Mouse (Mus musculus): ENCODE measurements around the gene Robo1.

Gene Robo1

DNA sequence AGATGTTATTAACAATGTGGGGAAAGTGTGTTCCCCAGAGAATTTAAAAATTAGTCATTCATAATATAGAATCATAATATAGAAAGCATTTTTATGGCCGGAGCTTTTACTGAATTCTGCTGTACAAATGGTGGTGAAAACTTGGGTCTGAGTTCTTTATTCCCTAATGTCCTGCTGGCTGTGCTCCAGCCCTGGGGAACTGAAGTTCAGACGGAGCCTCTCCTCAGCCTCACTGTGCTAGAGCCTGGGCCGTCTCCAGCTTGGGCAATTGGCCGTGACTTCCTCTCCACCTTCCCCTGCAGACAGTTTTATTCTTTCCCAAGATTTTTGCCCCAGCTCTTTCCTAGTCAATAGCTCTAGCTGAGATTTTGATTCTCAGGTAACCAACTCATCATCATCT, 429.0 kb downstream of the Robo1 start:
- no peak for DNase-seq (ENCODE audit: low spot score in 2 of 2)

DNA sequence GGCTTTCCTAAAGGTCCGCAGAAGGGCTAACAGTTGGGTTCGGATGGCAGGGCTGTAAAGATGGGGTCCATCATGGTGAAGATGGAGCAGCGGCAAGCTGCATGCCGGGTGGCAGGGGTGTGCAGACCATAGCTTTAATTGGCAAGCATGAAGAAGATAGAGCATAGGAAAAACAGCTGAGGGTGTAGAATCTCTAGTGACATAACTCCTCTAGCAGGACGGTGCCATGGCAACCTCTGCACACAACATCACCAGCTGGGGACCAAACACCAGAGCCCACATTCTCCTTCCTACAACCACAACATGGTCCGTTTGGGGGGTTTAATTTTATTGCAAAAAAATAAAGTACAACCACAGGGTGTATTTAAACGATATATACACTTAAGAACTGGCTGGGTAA, 432.1 kb downstream of the Robo1 start:
- no peak for DNase-seq (ENCODE audit: low spot score in 2 of 2)

DNA sequence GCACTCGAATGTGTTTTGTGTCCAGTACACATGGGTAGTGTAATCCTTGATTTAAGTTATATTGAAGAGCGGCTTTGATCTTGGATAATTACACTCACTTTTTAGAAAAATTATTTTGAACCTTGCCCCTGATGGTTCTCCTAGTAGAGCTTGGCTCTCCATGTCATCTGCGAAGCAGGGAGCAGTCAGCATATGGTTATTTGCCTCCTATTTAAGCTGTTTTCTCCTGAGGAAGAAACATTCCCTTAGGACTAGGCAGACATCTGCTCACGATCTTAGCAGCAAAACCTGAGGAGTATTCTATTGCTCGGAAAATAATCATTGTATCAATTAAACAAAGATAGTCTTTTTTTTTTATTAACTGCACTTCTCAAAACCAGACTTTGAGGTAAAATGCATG, 439.6 kb downstream of the Robo1 start:
- DNase-seq (ENCODE audit: low spot score in 2 of 2): no peak

DNA sequence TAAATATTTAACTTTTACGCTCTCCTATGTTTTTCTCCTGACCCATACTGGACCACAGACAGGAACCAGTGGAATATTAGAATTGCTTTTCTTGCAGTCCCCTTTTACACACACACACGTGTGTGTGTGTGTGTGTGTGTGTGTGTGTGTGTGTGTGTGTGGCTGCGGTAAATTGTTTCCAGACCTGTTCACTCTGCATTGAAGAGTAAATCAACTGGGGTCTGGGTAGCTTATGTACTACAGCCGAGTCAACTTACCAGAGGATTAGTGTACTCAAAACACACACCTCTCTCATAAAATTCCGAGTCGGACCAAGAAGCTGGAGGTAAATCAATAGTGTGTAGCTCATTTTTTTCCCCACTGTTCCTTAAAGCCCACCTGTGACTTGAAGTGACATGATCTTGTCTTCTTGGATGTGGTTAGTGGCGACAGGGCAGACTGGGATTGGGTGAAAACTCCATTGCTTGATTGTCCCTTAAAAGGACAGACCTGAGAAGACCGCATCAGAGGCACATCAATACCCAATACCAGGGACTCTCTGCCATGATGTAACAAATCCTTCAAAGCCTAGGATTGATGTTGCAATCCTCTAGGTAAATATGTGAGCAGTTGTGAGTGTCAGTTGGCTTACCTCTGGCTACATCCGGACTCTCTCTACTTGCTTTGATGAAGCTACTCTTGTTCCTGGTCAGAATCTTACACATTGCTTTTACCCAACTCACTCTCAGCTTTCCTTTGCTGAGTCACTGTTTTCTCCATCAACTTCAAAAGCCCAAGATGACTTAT, 457.2 kb downstream of the Robo1 start:
- DNase-seq (ENCODE audit: low spot score in 2 of 2): no peak

DNA sequence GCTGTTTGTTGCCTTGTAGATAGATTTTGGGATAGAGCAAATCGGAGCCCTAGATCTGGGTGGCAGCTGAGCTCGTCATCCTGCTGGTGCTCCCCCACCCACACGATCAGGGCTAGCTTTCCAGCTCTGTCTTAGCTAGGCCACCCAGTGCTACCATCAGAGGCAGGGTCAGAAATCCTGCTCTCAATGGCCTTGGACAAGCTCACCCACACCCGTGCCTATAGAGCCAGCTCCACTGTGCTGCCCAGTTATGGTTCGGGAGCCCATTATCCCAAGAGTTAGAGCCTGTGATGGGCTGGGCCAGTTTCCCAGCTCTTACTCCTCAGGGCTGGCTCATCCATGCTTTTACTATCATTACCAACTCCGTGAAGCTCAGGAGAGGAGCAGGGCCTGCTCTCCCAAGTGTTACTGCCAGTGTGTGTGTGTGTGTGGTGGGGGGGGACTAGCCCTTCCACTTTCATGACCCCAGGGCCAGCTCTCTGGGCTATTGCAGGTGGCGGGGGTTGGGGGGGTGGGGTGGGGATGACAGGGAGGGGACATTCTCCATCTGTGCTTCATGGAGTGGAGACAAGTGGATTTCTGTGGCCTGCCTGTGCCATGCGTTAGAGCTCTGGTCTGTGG, 461.2 kb downstream of the Robo1 start:
- DNase-seq (ENCODE audit: low spot score in 2 of 2): no peak

DNA sequence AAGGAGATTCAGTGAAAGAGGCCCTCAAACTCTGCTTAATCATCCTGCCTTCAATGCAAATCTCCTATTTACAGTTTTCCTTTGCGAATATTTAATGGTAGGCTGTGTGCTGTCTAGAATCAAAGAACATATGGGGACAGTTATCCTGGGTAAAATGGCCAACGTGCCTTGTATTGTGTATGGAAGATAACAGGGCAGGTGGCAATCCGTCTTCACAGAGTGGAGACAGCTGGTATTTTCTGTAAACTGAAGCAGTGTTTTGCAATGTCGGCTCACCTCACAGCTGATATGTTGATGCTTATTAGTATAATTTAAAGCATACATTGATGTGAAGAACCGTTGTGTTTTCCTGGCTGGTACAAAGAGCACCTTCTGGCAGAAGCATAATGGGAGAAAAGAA, 464.2 kb downstream of the Robo1 start:
- no peak for DNase-seq (ENCODE audit: low spot score in 2 of 2)

DNA sequence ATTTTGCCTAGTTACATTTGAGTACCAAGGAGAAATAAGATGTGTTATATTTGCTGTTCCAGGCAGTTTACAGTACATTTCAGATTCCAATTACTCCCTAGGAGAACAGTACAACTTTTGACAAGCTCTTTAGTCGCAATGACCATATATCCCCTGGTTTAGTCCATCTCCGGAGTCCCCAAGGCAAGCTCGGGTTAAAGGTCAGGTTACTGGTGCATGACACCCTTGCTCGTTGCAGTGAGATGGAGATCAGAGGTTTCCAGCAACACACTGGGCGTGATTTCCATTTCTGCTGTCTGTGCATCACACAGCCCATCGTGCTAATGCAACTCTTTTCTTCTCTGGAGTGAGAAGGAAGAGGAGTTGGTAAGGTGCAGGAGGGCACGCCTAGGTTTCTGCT, 464.9 kb downstream of the Robo1 start:
- no peak for DNase-seq (ENCODE audit: low spot score in 2 of 2)

DNA sequence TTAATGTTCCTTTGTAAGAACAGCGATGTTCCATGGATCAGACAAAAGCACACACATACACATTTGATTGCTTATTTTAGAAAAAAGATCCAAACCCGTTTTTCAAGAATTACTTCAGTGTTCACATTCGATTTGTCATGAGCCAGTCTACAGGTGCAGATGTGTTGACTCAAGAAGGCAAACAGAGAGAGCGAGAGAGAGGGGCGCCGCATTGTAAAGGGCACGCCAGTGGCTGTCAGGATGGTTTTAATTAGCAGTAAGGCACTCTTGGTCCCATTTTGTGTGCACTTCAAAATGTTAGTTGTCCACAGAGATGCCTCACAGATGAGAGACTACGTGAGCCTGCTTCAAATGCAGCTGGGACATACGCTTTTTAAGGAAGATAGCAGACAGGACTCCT, 470.4 kb downstream of the Robo1 start:
- no peak for DNase-seq (ENCODE audit: low spot score in 2 of 2)

DNA sequence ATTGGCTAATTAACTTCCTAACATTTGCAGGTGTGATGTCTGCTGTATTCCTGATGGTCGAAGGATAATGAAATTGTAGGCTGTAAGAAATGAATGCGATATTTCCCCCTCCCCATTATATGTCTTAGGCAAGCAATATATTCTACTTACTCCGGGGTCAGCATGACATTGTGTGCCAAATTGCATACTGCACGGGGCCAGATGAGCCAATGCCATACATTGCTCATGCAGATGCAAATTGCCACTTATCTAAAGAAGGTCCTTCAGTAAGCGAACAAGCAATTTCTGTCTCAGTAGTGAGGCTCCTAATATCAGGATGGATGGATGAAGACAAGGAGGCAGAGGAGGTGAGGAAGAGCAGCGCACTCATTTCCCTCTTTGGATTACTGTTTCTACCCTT, 474.1 kb downstream of the Robo1 start:
- no peak for DNase-seq (ENCODE audit: low spot score in 2 of 2)

DNA sequence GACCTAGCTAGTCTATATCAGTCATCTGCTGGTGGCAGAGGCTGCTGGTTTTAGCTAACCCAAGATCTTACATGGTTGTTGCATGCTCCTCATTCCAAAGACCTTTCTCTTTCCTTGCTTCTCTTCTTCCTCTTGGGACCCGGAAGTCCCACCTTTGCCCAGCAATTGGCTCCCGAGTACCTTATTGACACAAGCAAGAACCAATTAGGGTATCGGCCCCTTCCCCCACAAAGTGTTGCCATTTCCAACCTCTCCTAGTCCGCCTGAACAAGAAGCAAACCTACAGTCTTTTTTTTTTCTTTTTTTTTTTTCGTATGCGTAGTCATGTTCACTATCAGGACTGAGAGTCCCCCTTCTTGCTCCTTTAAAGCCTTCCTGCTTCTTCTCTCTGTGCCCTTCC, 478.0 kb downstream of the Robo1 start:
- DNase-seq (ENCODE audit: low spot score in 2 of 2): no peak

DNA sequence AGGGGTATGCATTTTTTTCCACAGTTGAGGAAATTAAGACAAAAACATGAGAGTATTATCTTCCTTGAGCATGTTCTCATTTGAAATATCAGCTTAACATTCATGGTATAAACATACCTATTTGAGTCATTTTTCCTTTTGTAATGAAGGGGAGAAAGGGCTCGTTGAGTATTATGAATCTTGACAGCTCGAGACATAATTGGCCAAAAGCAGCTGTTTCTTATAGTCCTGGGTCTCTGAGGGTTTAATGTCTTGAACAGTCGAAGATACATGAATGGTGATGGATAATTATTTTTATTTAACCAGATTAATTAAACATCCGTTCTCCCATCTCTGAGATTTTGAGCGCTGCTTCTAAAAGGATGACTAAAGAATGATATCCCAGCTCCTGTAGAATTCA, 478.5 kb downstream of the Robo1 start:
- no peak for DNase-seq (ENCODE audit: low spot score in 2 of 2)

DNA sequence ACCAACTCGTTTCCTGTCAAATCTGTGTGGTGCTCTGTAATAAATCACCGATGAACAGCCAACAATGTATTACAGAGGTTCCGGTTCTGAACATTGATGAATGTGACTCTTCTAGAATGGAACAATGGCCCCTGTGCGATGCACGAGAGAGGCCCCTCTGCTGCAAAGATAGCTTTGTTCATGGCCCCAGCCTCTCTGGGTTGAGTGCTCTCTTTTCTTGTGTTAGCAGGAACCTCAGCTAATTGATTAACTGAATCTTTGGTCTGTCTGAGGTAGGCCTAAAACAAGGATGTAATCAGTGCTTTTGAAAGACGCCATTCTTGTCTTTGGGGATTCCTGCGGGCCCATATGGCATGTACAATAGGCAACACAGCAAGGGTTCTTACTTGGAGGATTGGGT, 479.9 kb downstream of the Robo1 start:
- DNase-seq (ENCODE audit: low spot score in 2 of 2): no peak

DNA sequence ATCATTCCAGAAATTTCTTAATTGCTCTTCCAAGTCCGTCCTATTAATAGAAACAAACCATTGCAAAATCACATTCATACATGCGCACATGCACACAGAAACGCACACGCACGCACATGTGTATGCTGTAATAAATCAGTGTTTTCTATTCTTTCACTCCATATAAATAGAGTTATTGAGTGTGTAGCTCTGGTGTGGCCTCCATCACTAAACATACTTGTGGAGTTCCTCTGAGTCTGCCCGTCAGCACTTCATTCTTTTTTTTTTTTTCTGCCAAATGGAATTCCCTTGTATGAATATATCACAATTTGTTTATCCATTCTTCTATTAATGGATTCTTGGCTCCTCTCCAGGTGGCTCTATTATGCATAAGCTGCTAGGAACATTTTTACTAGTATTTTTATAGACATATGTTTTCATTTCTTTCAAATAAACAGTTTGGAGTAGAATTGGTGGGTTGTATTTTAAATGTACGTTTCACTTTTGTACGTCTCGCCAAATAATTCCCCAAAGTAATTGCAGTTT, 483.1 kb downstream of the Robo1 start:
- no peak for DNase-seq (ENCODE audit: low spot score in 2 of 2)

DNA sequence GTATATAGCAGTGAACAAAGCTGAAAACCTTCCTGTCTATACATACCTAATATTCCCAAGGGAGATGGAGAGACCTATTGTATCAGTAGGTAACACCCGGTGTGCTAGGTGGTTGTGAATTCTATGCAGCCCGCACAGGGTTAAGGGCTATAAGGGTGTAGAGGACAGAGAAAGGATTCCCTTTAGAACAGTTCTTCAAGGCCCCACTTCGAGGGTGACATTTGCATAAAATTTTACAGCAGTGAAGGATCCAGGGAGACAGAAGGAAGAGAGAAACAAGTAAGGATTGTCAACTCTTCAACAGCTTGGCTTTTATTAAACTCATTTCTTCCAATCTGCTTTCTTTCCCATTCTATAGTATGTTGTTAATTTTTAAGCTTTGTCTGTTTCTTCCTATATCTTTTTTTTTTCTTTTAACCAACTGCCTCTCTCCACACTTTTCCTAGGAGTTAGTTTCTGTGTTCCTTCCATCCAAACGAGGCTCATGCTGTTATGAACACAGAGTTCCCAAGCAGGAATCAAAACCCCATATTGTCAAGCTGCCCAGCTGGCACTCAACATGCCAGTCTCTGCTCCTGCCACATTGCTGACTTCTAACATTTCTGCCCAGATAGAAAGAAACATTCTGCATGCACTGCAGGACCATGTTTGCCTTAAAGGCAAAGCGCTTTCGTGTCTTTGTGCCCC, 486.7 kb downstream of the Robo1 start:
- no peak for DNase-seq (ENCODE audit: low spot score in 2 of 2)

DNA sequence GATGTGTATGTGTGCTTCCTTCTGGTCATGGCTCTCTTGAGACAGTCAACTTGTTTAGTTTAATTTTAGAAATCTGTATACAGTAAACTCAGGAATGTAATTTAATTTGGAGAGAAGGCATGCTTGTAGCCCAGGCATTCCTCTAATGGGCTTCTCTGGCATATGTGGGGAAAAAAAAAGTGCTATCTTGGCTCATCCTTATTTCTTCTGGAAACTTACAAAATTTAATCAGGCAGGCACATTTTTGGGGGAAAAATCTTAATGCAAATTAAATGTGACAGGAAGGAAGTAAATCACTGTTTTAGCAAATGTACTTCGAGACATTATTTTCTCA, 487.2 kb downstream of the Robo1 start:
- no peak for DNase-seq (ENCODE audit: low spot score in 2 of 2)

DNA sequence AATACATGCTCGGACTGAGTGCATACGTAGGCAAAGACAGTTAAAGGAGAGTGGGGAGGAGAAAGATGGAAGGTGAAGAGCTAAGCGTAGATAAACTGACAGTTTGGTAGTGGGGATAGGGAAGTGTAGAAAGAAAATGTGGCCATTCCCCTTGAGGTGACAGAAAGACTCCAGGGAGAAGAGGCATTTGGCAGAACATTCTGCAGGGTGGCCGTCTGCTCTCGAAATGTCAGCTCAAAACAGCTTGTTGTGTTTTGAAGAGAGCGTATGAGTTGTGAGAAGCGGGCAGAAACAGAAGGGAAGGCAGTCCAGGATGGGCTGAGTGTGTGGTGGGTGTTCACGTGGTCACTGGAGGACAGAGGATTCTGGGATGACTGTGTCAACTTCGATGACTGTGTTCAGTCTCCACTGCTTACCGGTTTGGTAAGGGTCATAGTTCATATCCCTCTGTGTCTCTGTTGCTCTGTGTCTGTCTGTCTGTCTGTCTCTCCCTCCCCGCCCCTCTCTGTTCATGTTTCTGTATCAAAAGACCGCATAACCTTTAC, 490.4 kb downstream of the Robo1 start:
- no peak for DNase-seq (ENCODE audit: low spot score in 2 of 2)

DNA sequence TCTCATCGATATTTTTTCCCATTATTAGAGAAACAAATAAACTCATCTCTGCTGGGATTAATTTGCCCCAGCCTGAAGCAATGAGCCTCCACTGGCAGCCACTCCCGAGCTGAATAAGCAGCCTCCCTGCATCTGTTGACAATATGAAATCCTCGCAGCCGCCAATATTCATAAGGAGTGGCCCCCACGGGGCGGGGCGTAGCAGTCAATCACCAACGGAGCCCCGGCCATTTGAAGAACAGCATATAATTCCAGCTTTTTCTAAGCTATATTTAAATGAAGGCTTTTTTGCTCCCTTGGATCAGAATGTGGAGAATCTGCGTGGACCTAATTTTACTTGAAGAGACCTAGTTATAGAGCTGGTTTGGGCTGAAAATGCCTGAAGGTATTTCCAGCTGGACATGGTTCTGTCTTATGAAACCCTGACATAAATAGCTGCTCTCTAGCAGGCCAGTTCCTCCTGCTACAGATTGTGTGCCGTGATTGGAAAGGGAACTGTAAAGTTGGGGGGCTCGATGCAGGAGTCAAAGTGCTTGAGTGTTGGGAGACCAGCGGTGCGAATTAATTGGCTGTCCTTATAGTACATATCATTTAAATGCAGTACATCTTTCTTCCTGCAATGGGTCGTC, 492.1 kb downstream of the Robo1 start:
- DNase-seq (ENCODE audit: low spot score in 2 of 2): no peak

DNA sequence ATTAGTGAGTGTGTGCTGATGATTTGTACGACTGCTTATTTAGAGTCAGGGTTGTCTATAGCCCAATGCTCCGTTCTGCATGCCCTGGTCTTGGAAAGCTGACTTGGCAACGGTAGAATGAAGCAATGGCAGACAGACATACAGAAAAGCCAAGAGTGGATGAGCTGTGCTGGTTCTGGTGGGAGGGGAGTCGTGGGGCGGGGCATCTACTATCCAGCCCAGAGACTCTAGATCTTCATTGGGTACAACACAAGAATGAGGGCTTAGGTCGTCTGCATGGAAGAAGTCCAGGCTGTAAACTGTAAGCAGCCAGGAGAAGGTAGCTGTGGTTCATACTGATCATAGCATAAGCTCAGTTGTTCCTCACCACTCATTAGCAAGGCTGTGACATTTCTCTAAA, 492.7 kb downstream of the Robo1 start:
- no peak for DNase-seq (ENCODE audit: low spot score in 2 of 2)

DNA sequence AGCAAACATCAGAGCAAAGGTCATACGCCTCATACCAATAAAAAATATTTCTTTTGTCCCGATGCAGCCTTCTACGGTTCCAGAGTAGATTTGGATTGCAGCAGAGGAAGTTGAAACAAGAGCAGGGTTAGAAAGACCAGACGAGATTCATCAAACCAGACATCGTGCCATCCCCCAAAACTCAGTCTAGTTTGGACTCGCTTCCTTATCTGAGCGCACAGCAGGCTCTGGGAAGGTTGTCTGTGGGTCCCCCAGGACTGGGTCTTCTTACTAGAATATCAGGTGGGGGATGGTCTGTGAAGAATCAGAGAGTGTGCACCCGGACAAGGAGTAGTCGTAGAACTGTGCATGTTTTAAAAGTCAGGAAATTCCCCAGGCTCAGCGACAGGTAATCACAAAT, 500.2 kb downstream of the Robo1 start:
- DNase-seq (ENCODE audit: low spot score in 2 of 2): no peak

DNA sequence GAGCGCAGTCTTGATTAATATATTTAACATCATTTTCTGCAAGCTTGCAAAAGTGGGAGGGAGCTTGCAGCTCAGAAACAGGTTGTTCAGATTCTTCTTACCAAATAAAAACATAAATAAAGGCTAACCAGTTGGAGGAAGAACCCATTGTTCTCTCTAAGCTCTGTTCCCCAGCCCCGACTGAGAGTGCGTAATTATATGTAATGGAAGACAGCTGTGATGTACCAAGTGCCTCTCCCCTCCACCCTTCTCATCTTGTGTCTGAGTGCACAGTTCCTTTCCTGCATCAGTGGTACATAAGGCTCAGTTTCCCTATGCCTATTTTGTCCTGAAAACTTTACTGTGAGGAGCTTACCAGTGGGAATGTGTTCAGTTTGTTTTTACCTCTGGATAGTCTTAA, 502.8 kb downstream of the Robo1 start:
- no peak for DNase-seq (ENCODE audit: low spot score in 2 of 2)

DNA sequence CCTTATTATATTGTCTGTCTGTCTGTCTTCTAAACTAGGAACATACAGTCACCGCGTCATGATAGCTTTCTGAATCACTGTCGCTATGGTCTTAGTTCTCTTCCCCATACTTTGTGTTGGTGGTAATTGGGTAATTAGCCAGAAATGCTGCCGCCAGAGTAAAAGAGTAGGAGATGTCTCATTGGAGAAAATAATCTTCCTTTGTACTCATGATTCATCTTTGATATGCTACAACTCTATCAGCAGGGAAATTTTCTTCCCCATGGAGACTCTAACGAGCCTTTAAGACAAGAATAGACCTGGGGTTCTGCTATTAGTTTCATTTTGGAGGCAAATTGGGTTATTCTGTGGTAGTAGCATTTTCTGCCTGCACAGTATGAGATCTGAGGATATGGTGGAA, 503.4 kb downstream of the Robo1 start:
- no peak for DNase-seq (ENCODE audit: low spot score in 2 of 2)

DNA sequence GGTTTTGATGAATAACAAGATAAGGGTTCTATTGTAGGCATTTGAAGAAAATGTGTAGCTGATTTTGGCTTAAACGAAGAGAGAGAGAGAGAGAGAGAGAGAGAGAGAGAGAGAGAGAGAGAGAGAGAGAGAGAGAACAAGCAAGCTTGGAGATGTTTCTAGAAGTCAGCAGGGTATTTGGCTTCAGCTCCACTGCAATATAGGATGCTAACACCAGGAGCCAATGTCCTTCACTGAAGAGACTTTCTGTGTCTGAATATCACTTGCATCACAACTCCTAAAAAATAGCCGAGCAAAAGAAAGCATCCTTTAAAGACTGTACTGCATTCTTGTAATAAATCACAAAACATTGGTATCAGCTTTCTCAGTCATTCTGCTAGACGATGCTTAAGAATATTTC, 503.8 kb downstream of the Robo1 start:
- no peak for DNase-seq (ENCODE audit: low spot score in 2 of 2)

Data from spleen, postnatal 36 days (tissue).